Mouse (Mus musculus): ENCODE data around the gene Farp1.

DNA sequence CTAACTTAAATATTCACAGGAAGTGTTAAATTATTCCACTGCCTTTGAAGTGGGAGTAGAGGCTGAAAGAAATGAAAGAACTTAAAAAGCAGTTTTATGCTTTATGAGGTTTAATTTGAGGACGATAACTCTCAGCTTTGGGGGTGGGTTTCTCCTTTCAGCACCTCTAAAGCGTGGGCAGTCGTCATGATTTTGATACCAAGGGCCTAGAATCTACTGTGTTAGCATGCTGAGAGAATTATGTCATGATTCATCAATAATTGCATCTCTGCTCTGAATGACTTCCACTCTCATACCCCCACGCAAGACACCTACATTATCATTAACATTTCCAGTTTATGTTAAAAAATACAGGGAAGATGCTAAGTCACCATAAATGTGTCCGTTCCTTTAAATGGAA is 37.3 kb upstream of the Farp1 start:
- TF ChIP-seq CTCF (IDR thresholded peaks at IDR 0.05; ENCODE audit: control insufficient read depth, insufficient read depth, insufficient read length) (no peak), USF1 (IDR thresholded peaks at IDR 0.05; ENCODE audit: low read depth) (no peak), MAX (IDR thresholded peaks at IDR 0.05) (no peak)
